Mouse (Mus musculus) olfactory bulb, adult 2 months (tissue): ENCODE data around the gene Cxcr4.

Experiments
- CTCF ChIP-seq: fragments of 200-500 bp; IDR thresholded peaks from 2 replicates; pipeline ENCODE4 v1.5.1; 2012; ENCODE audit warnings: low read depth, mild to moderate bottlenecking, low read length, moderate library complexity; ENCODE audit not compliant: insufficient read depth
- POLR2A ChIP-seq: fragments of 200-500 bp; IDR thresholded peaks from 2 replicates; pipeline ENCODE4 v1.6.1; 2012; ENCODE audit warnings: mild to moderate bottlenecking, low read depth, low read length, moderate library complexity; ENCODE audit not compliant: insufficient read depth

DNA sequence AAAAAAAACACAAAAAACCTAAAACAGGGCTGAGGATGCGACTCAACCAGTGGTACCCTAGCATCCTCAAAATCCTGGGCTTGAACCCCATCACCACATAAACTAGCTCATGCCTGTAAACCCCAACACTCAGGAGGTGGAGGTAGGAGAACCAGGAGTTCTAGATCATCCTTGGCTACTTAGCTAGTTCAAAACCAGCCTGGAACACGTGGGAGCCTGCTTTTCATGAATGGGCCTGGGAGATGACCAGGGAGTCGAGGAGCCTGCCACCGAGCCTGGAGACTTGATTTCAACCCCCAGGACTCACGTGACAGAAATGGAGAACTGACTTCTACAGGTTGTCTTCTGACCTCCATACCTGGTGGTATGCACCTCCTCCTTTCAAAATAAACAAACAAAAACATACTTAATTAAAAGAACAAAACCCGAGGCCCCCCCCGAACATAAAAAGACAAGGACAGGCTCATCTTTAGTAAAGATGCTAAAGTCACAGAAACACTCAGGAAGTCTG, 45.2 kb upstream of the Cxcr4 start:
- no peak for TF ChIP-seq POLR2A
- no peak for TF ChIP-seq CTCF
